Mouse (Mus musculus): ENCODE results near the gene Ralgapa2.

DNA sequence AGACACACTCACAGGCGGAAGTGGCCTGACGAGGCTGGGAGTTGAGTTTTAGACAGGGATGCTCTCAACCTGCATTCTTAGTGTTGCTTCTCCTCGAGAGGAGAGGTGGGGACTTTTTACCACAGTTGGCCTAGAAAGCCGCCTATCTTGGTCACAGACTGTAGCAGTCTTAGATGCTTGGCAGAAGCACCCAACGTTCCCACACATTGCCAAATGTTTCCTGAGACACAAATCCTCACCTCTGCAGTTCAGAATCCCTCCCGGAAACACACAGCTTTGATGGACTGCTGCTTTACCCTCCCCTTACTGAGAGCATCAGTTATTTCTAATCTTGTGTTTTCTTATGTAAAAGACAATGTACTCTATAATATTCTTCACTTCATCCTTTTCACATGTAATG is 155.6 kb downstream of the Ralgapa2 start:
- TF ChIP-seq GATA1 (IDR thresholded peaks at IDR 0.05; ENCODE audit: low read length) (no peak), TAL1 (IDR thresholded peaks at IDR 0.05; ENCODE audit: low read length) (no peak)

All from erythroblast, embryonic 14.5 days (primary cell).